Mouse (Mus musculus) lung, postnatal 10 days (tissue): Measurements from ENCODE around the gene Dgkh.

Experiments used
- DNase-seq: peaks from one replicate; pipeline ENCODE4 v3.0.0; 2021

Dgkh gene

GRCm38 (mm10) chr14:78534651-78535050 lies 197.9 kb downstream of the Dgkh start:
- DNase-seq: no peak

DNA sequence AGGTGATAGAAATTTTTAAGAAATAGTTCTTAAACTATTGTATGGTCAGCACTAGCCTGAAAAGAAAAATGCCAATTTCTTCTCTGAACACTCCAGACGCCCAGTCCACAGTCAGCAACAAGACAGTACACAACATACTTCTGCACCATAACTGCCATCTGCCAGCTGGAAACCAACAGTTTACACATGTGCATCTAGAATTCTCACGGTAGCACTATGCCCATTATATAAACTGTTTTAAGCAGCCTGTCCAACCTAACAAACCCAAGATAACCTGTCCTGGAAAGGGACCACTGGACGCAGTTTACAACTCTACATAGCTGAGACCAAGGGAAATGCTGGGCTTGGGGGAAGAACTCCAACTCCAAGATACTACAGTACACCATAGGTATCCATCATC lies 198.9 kb downstream of the Dgkh start:
- no peak for DNase-seq

GRCm38 (mm10) chr14:78532345-78532744 lies 200.2 kb downstream of the Dgkh start:
- DNase-seq: peak; percentile 19

DNA sequence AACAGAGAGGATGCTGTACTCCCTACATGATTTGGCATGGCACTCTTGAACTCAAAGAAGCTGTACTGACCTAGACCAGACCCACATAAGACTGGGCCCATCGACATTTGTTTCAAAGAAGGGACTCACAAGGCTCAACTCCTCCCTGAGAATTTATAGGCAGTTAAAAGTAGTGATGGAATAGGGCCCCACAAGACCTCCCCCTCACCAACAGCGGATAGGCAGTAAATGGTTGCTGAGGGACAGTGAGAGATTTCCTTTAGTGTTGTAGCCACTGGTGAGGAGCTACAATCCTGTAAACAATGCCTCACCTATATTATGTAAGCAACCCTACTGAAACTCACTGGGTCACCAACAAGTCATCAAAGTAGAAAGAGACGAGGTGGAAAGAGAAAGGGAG lies 202.3 kb downstream of the Dgkh start:
- no peak for DNase-seq

DNA sequence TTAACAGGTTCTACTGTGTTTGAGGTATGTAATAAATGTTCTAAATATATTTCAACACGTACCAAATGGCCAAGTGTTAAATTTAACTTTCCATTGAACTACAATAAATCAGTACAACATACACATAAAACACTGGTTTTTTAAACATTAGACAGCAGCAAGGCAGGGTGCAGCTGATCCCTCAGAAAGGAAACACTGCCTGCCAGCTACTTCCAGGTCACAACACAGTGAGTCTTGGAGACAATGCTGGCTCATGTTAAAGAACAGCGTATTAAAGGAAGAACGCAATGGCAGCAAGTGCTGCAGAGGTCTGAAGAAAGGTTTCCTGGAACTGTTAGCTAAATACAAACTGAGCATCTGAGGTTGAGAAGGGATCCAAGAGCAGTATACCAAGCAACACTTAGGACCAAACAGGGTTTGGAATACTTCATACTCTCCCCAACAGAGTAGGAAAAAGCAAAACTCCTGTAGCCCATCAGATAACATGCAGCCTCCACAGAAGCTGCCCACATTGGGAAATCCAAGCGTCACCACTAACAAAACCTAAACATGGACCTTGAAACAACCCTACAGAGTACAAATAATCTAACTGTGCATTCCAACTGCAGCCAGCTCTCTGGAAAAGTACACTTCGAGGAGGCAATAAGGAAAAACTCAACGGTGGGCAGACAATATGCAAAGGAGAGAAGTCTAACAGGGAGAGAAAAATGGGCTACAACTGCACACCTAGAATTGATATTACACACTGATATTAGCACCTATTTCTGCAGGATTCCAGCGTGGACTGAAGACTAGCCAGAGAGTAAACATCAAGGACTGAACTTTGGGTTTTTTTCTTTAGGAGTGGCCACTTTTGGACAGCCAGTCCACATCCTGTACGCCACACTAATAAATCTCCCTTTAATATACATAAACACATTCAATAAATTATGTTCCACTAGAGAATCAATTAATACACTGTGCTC lies 203.8 kb downstream of the Dgkh start:
- peak; percentile 6 for DNase-seq

DNA sequence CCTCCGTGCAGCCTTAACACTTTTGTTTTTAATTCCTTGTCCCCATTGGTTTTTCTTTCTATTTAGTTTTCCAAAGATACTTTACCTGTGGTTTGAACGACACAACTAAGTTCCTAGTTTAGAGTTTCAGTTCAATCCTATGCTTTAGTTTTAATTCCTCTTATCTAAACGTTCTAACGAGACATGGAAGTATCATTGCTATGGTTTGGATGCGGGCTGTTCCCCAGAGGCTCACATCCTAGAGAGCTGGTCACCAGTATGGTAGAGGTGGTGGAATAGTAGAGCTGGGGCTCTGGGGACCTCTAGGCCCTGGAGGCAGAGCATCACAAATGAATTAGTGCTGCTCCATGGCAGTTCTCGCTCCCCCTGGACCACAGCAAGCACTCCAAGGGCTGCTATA lies 205.7 kb downstream of the Dgkh start:
- no peak for DNase-seq

DNA sequence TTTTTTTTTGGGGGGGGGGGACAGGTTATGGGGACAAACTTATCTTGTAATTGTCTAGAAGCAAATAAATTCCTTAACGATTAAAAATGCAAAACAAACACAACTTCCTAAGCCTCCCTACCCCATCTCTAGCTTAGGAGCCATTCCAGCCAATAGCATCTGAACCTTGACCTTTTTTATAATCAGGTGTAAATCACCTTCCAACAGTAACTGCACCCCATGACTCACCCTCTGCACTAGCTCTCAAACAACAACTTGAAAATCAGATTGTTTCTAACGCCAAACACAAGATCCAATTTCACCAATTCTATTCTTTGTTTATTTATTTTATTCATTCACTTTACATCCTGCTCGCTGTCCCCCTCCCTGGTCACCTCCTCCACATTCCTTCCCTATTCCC lies 206.1 kb downstream of the Dgkh start:
- DNase-seq: no peak

GRCm38 (mm10) chr14:78525611-78526457 lies 206.7 kb downstream of the Dgkh start:
- DNase-seq: no peak

DNA sequence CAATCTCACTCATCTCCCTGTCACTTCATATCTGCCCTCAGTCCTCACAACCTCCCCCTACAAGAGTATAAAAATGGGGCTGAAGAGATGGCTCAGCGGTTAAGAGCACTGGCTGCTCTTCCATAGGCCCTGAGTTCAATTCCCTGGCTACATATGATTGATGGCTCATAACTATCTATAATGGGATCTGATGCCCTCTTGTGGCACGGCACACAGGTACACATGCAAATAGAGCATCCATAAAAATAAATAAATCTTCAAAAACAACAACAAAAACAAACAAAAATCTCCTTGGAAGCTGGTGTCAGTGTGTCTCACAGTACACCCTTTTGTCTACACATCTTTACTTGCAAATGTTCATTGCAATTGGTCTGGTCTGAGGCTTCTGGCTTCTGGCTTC lies 207.5 kb downstream of the Dgkh start:
- DNase-seq: no peak

DNA sequence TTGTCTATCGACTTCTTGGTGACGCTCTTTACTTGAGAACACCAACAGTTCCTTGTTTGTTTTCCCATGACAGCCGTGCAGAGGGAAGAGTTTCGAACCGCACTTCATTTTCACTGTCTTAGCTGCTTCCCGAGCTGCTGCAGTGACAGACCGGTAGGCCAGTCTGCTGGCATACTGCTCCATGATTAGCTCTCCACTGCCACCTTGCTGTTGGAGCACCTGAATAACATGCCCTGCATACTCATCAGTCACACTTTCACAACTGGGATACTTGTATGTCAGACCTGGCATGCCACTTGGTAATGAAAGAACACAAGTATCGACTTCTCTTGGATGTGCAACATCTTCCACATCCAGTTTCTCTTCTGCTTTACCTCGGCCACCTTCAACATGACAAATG lies 221.9 kb downstream of the Dgkh start:
- peak; percentile 20 for DNase-seq

- no peak for DNase-seq
Observed at GRCm38 (mm10) chr14:78509791-78510190, 222.8 kb downstream of the Dgkh start.
